Mouse (Mus musculus) MEL (cell line): ENCODE results near the gene Ppp2r2c. TPM values are rescaled to one million over a fixed set of nuclear protein-coding genes. Genes with fewer than 3 reads are reported as not detected.

Source experiments
- DNase-seq: peaks from one replicate; pipeline ENCODE4 v3.0.0; 2011; ENCODE audit warnings: low read depth, low spot score
- H3K27ac ChIP-seq: 2 replicates; pipeline ENCODE4 v1.5.1; 2012; ENCODE audit warnings: low read depth, mild to moderate bottlenecking, control low read depth, low read length, moderate library complexity; ENCODE audit not compliant: control insufficient read depth
- H3K27me3 ChIP-seq, 2 experiments: fragments of 150-350 bp in 1 of 2; sonication (generic) in 1 of 2; 2 replicates each; pipeline ENCODE4 v1.6.1; 2012; ENCODE audit warnings: low read length in 2 of 2, mild to moderate bottlenecking in 2 of 2, improper control_type of control experiment in 1 of 2, moderate library complexity in 1 of 2; ENCODE audit not compliant: insufficient read depth in 2 of 2, control insufficient read depth in 1 of 2
- H3K36me3 ChIP-seq, 2 experiments: 2 replicates each; pipeline ENCODE4 v1.6.1; 2012 to 2014; ENCODE audit warnings: low read length in 2 of 2, improper control_type of control experiment in 1 of 2, inconsistent platforms in 1 of 2, mild to moderate bottlenecking in 1 of 2; ENCODE audit not compliant: insufficient read depth in 2 of 2, control insufficient read depth in 1 of 2
- H3K4me1 ChIP-seq, 2 experiments: fragments of 150-350 bp in 1 of 2; sonication (generic) in 1 of 2; 2 replicates each; pipeline ENCODE4 v1.6.1; 2012; ENCODE audit warnings: low read length in 2 of 2, improper control_type of control experiment in 1 of 2, mild to moderate bottlenecking in 1 of 2; ENCODE audit not compliant: insufficient read depth in 2 of 2, control insufficient read depth in 1 of 2
- H3K4me3 ChIP-seq, 2 experiments: fragments of 150-350 bp in 1 of 2; sonication (generic) in 1 of 2; 2 replicates each; pipeline ENCODE4 v1.5.1; 2012; ENCODE audit warnings: low read depth in 2 of 2, low read length in 2 of 2, mild to moderate bottlenecking in 2 of 2, moderate library complexity in 2 of 2, control low read depth in 1 of 2, improper control_type of control experiment in 1 of 2; ENCODE audit not compliant: control insufficient read depth in 1 of 2, insufficient read depth in 1 of 2
- H3K79me2 ChIP-seq: 2 replicates; pipeline ENCODE4 v1.6.1; 2012; ENCODE audit warnings: mild to moderate bottlenecking, low read length, moderate library complexity; ENCODE audit not compliant: control insufficient read depth, poor library complexity, insufficient read depth
- H3K9ac ChIP-seq: 2 replicates; pipeline ENCODE4 v1.6.1; 2012; ENCODE audit warnings: low read depth, mild to moderate bottlenecking, control low read depth, low read length, moderate library complexity; ENCODE audit not compliant: control insufficient read depth, poor library complexity, severe bottlenecking
- H3K9me3 ChIP-seq: fragments of 150-350 bp; sonication (generic); replicated peaks from 2 replicates; pipeline ENCODE4 v1.6.1; 2012; ENCODE audit warnings: mild to moderate bottlenecking, low read length, improper control_type of control experiment, moderate library complexity; ENCODE audit not compliant: insufficient read depth
- CHD1 ChIP-seq: IDR thresholded peaks from 2 replicates; pipeline ENCODE4 v1.6.1; 2012; ENCODE audit warnings: low read depth, mild to moderate bottlenecking, inconsistent platforms, low read length, improper control_type of control experiment
- CHD2 ChIP-seq: IDR thresholded peaks from 2 replicates; pipeline ENCODE4 v1.6.1; 2011; ENCODE audit warnings: low read length, improper control_type of control experiment
- E2F4 ChIP-seq: IDR thresholded peaks from 2 replicates; pipeline ENCODE4 v1.6.1; 2011; ENCODE audit warnings: low read depth, low read length, improper control_type of control experiment, borderline replicate concordance
- ELF1 ChIP-seq: IDR thresholded peaks from 2 replicates; pipeline ENCODE4 v1.6.1; 2014; ENCODE audit warnings: low read depth, mild to moderate bottlenecking, inconsistent platforms, low read length, improper control_type of control experiment, moderate library complexity
- ETS1 ChIP-seq: IDR thresholded peaks from 2 replicates; pipeline ENCODE4 v1.6.1; 2012; ENCODE audit warnings: low read depth, mild to moderate bottlenecking, inconsistent platforms, low read length, improper control_type of control experiment, moderate library complexity
- GATA1 ChIP-seq: IDR thresholded peaks from 2 replicates; pipeline ENCODE4 v1.6.1; 2011; ENCODE audit warnings: low read depth, low read length, improper control_type of control experiment
- HCFC1 ChIP-seq: IDR thresholded peaks from 2 replicates; pipeline ENCODE4 v1.6.1; 2012; ENCODE audit warnings: low read depth, mild to moderate bottlenecking, inconsistent platforms, low read length, improper control_type of control experiment, moderate library complexity
- KAT2A ChIP-seq: conservative IDR thresholded peaks from 2 replicates; pipeline ENCODE4 v1.6.1; 2012; ENCODE audit warnings: low read depth, low read length, improper control_type of control experiment, inconsistent platforms
- MAFK ChIP-seq: IDR thresholded peaks from 2 replicates; pipeline ENCODE4 v1.6.1; 2011; ENCODE audit warnings: low read depth, mild to moderate bottlenecking, low read length, improper control_type of control experiment, borderline replicate concordance
- MEF2A ChIP-seq: IDR thresholded peaks from 2 replicates; pipeline ENCODE4 v1.6.1; 2014; ENCODE audit warnings: low read depth, mild to moderate bottlenecking, inconsistent platforms, low read length, improper control_type of control experiment; ENCODE audit not compliant: poor library complexity, insufficient replicate concordance, severe bottlenecking; ENCODE audit errors: extremely low read depth
- MXI1 ChIP-seq: IDR thresholded peaks from 2 replicates; pipeline ENCODE4 v1.6.1; 2011; ENCODE audit warnings: mild to moderate bottlenecking, low read depth, low read length, improper control_type of control experiment
- MYB ChIP-seq: IDR thresholded peaks from 2 replicates; pipeline ENCODE4 v1.6.1; 2011; ENCODE audit warnings: mild to moderate bottlenecking, low read depth, low read length, improper control_type of control experiment
- NELFE ChIP-seq: IDR thresholded peaks from 2 replicates; pipeline ENCODE4 v1.6.1; 2011; ENCODE audit warnings: low read depth, low read length, improper control_type of control experiment
- POLR2A ChIP-seq, 2 experiments: IDR thresholded peaks; 2 replicates each; pipeline ENCODE4 v1.6.1; 2011 to 2012; ENCODE audit warnings: low read length in 2 of 2, mild to moderate bottlenecking in 2 of 2, control low read depth in 1 of 2, improper control_type of control experiment in 1 of 2, low read depth in 1 of 2, moderate library complexity in 1 of 2; ENCODE audit not compliant: control insufficient read depth in 1 of 2, insufficient read depth in 1 of 2, poor library complexity in 1 of 2
- POLR2AphosphoS2 ChIP-seq: IDR thresholded peaks from 2 replicates; pipeline ENCODE4 v1.6.1; 2011; ENCODE audit warnings: low read length, improper control_type of control experiment
- RAD21 ChIP-seq: IDR thresholded peaks from 2 replicates; pipeline ENCODE4 v1.6.1; 2011; ENCODE audit warnings: mild to moderate bottlenecking, low read depth, low read length, improper control_type of control experiment
- RCOR1 ChIP-seq: IDR thresholded peaks from 2 replicates; pipeline ENCODE4 v1.6.1; 2012; ENCODE audit warnings: low read depth, mild to moderate bottlenecking, inconsistent platforms, low read length, improper control_type of control experiment
- TAL1 ChIP-seq: IDR thresholded peaks from 2 replicates; pipeline ENCODE4 v1.6.1; 2012; ENCODE audit warnings: mild to moderate bottlenecking, inconsistent platforms, low read length, moderate library complexity, mixed read lengths
- TCF12 ChIP-seq: IDR thresholded peaks from 2 replicates; pipeline ENCODE4 v1.6.1; 2014; ENCODE audit warnings: low read depth, mild to moderate bottlenecking, inconsistent platforms, low read length, improper control_type of control experiment, moderate library complexity
- UBTF ChIP-seq: IDR thresholded peaks from 2 replicates; pipeline ENCODE4 v1.6.1; 2012; ENCODE audit warnings: low read depth, mild to moderate bottlenecking, inconsistent platforms, low read length, improper control_type of control experiment, moderate library complexity, borderline replicate concordance; ENCODE audit not compliant: insufficient read depth
- USF1 ChIP-seq: IDR thresholded peaks from 2 replicates; pipeline ENCODE4 v1.6.1; 2014; ENCODE audit warnings: low read depth, mild to moderate bottlenecking, inconsistent platforms, low read length, improper control_type of control experiment, moderate library complexity
- USF2 ChIP-seq, 2 experiments: IDR thresholded peaks; 2 replicates each; pipeline ENCODE4 v1.6.1; 2011 to 2012; ENCODE audit warnings: improper control_type of control experiment in 2 of 2, low read length in 2 of 2, borderline replicate concordance in 1 of 2, inconsistent platforms in 1 of 2, low read depth in 1 of 2, mild to moderate bottlenecking in 1 of 2; ENCODE audit not compliant: insufficient read depth in 1 of 2
- ZC3H11A ChIP-seq: IDR thresholded peaks from 2 replicates; pipeline ENCODE4 v1.6.1; 2012; ENCODE audit warnings: low read depth, mild to moderate bottlenecking, inconsistent platforms, low read length, improper control_type of control experiment
- ZKSCAN1 ChIP-seq: IDR thresholded peaks from 2 replicates; pipeline ENCODE4 v1.6.1; 2012; ENCODE audit warnings: low read depth, mild to moderate bottlenecking, inconsistent platforms, low read length, improper control_type of control experiment, moderate library complexity
- ZMIZ1 ChIP-seq: IDR thresholded peaks from 2 replicates; pipeline ENCODE4 v1.6.1; 2012; ENCODE audit warnings: low read depth, mild to moderate bottlenecking, inconsistent platforms, low read length, improper control_type of control experiment, moderate library complexity
- ZNF384 ChIP-seq: IDR thresholded peaks from 2 replicates; pipeline ENCODE4 v1.6.1; 2012; ENCODE audit warnings: low read depth, mild to moderate bottlenecking, inconsistent platforms, low read length, improper control_type of control experiment
- polyA plus RNA-seq, 2 experiments: library from polyadenylated mRNA; stranded (reverse) in 1 of 2; unstranded in 1 of 2; fragments of >175 nt in 1 of 2; fragments of >200 nt in 1 of 2; gene quantifications; 2 replicates each; pipeline versions ENCODE4 v1.2.1 to v1.2.4; 2012; ENCODE audit warnings: low replicate concordance in 2 of 2, low read depth in 1 of 2; ENCODE audit not compliant: insufficient read length in 2 of 2, insufficient read depth in 1 of 2, missing spikeins in 1 of 2
- total RNA-seq: library from RNA; depleted of rRNA; stranded (reverse); fragments of 300-350 nt; gene quantifications from 2 replicates; pipeline ENCODE4 v1.2.3, GENCODE M21; 2012

Gene Ppp2r2c
- total and polyA plus RNA-seq, 3 experiments = not detected

GRCm38 (mm10) chr5:36975336-36975735 is 107.0 kb downstream of the Ppp2r2c start:
- no peak for DNase-seq
- Histone ChIP-seq H3K27me3 (no peaks in the 10 kb centered on the region), H3K79me2 (no peaks in the 10 kb centered on the region), H3K36me3 (no peaks in the 10 kb centered on the region), H3K4me1 (no peaks in the 10 kb centered on the region), H3K9me3 (no peaks in the 10 kb centered on the region), H3K27ac (no peak overlapping the region), H3K4me3 (no peak overlapping the region), H3K9ac (no peak overlapping the region)
- no peak for TF ChIP-seq E2F4
- TF ChIP-seq GATA1 = no peak
- TF ChIP-seq USF2 (IDR thresholded peaks at IDR 0.05; ENCODE audit: borderline replicate concordance in 1 of 2, insufficient read depth in 1 of 2, low read depth in 1 of 2, low read length in 2 of 2) = no peak
- TF ChIP-seq KAT2A = no peak
- no peak for TF ChIP-seq NELFE
- no peak for TF ChIP-seq TAL1
- TF ChIP-seq POLR2A (IDR thresholded peaks at IDR 0.05; ENCODE audit: control insufficient read depth in 1 of 2, insufficient read depth in 1 of 2, low read depth in 1 of 2, low read length in 2 of 2, poor library complexity in 1 of 2) = no peak
- no peak for TF ChIP-seq ZMIZ1
- TF ChIP-seq UBTF = no peak
- no peak for TF ChIP-seq TCF12
- no peak for TF ChIP-seq ETS1
- no peak for TF ChIP-seq RAD21
- no peak for TF ChIP-seq ZNF384
- TF ChIP-seq MXI1 = no peak

GRCm38 (mm10) chr5:36977809-36978208 is 109.5 kb downstream of the Ppp2r2c start:
- H3K9me3 ChIP-seq = no peaks in the 10 kb centered on the region
- H3K4me3 ChIP-seq = no peak overlapping the region
- H3K9ac ChIP-seq = no peak overlapping the region
- H3K36me3 ChIP-seq = no peaks in the 10 kb centered on the region
- no peaks in the 10 kb centered on the region for H3K79me2 ChIP-seq
- DNase-seq = no peak
- TF ChIP-seq USF1 (no peak), TCF12 (no peak), NELFE (no peak), MEF2A (no peak), POLR2AphosphoS2 (no peak), POLR2A (IDR thresholded peaks at IDR 0.05; ENCODE audit: control insufficient read depth in 1 of 2, insufficient read depth in 1 of 2, low read depth in 1 of 2, low read length in 2 of 2, poor library complexity in 1 of 2) (no peak), MXI1 (no peak), CHD2 (no peak), USF2 (IDR thresholded peaks at IDR 0.05; ENCODE audit: borderline replicate concordance in 1 of 2, insufficient read depth in 1 of 2, low read depth in 1 of 2, low read length in 2 of 2) (no peak), ZNF384 (no peak), ELF1 (no peak), CHD1 (no peak), MAFK (no peak), ZKSCAN1 (no peak), ZMIZ1 (no peak), RCOR1 (no peak), ZC3H11A (no peak), MYB (no peak), HCFC1 (no peak)
- no peaks in the 10 kb centered on the region for H3K4me1 ChIP-seq
- H3K27ac ChIP-seq = no peak overlapping the region
- no peaks in the 10 kb centered on the region for H3K27me3 ChIP-seq
